Mouse (Mus musculus) forebrain, embryonic 12.5 days (tissue): ENCODE data around the gene Osbpl6. TPM values are rescaled to one million over a fixed set of nuclear protein-coding genes. Genes with fewer than 3 reads are reported as not detected.
A peak's percentile ranks its signal among the peaks of the same experiment; 100 is the strongest.

Experiments
- ATAC-seq: fragments of 200-750 bp; cut with Nextera tagmentation; 2 replicates; pipeline ENCODE4 v1.8.0; 2017; ENCODE audit warnings: moderate TSS enrichment; ENCODE audit not compliant: low FRiP score
- H3K27ac ChIP-seq: fragments of 300-500 bp; sonication (generic); 2 replicates; pipeline ENCODE4 v1.5.1; 2016; ENCODE audit warnings: mild to moderate bottlenecking
- H3K27me3 ChIP-seq: fragments of 300-500 bp; sonication (generic); 2 replicates; pipeline ENCODE4 v1.6.1; 2016; ENCODE audit warnings: mild to moderate bottlenecking
- H3K36me3 ChIP-seq: fragments of 300-500 bp; sonication (generic); replicated peaks from 2 replicates; pipeline ENCODE4 v1.6.1; 2016; ENCODE audit warnings: mild to moderate bottlenecking
- H3K4me1 ChIP-seq: fragments of 300-500 bp; sonication (generic); 2 replicates; pipeline ENCODE4 v1.6.1; 2016
- H3K4me2 ChIP-seq: fragments of 300-500 bp; sonication (generic); 2 replicates; pipeline ENCODE4 v1.6.1; 2016; ENCODE audit warnings: mild to moderate bottlenecking, moderate library complexity
- H3K4me3 ChIP-seq: fragments of 300-500 bp; sonication (generic); replicated peaks from 2 replicates; pipeline ENCODE4 v1.5.1; 2016; ENCODE audit warnings: mild to moderate bottlenecking
- H3K9ac ChIP-seq: fragments of 300-500 bp; sonication (generic); 2 replicates; pipeline ENCODE4 v1.6.1; 2016; ENCODE audit warnings: mild to moderate bottlenecking
- H3K9me3 ChIP-seq: fragments of 300-500 bp; sonication (generic); 2 replicates; pipeline ENCODE4 v1.6.1; 2016
- WGBS: fragments of 180-500 bp; shearing (Covaris S2); methylation state at CpG from one replicate; pipeline ENCODE4 v1.1.7; 2016; 5-methylcytosine and 5-hydroxymethylcytosine counted together
- polyA plus RNA-seq: library from polyadenylated mRNA; unstranded; fragments of >200 nt; fragmentation: Nextera tagmentation; extraction: Ambion mirVana; gene quantifications from 2 replicates; pipeline ENCODE4 v1.2.1, GENCODE M21; 2016

Gene Osbpl6
- polyA plus RNA-seq, 1 experiment from 2014 or later, result 17.0 TPM

- Histone ChIP-seq H3K4me3 (no peak overlapping the region), H3K9ac (no peak overlapping the region), H3K9me3 (no peaks in the 10 kb centered on the region), H3K4me1 (no peaks in the 10 kb centered on the region; the same call in 1 of the 2 replicates), H3K36me3 (peaks cover 32% of the 10 kb centered on the region), H3K27me3 (no peaks in the 10 kb centered on the region), H3K4me2 (no peak overlapping the region), H3K27ac (no peak overlapping the region)
- no peak for ATAC-seq
Measured at GRCm38 (mm10) chr2:76386531-76386930, 19.8 kb upstream of the Osbpl6 start.

GRCm38 (mm10) chr2:76400178-76400577 lies 6.1 kb upstream of the Osbpl6 start:
- Histone ChIP-seq H3K36me3 (no peaks in the 10 kb centered on the region), H3K9ac (no peak overlapping the region), H3K27me3 (peaks cover 21% of the 10 kb centered on the region), H3K4me1 (peaks cover 4% of the 10 kb centered on the region; the same call in 1 of the 2 replicates), H3K9me3 (no peaks in the 10 kb centered on the region), H3K4me3 (no peak overlapping the region), H3K27ac (no peak overlapping the region), H3K4me2 (no peak overlapping the region)
- no peak for ATAC-seq

- 3% methylated on average over 15 of the region's 15 CpGs for WGBS
- H3K9me3 ChIP-seq, result no peaks in the 10 kb centered on the region
- peak overlapping the region; percentile 83 for H3K4me2 ChIP-seq
- no peaks in the 10 kb centered on the region for H3K36me3 ChIP-seq
- H3K27me3 ChIP-seq, result peaks cover 28% of the 10 kb centered on the region
- H3K9ac ChIP-seq, result peak overlapping the region; percentile 80
- peak overlapping the region; percentile 89 for H3K4me3 ChIP-seq
- peak overlapping the region; percentile 42; the same call in 1 of the 2 replicates for H3K27ac ChIP-seq
- ATAC-seq, result no peak; the same call in 1 of the 2 replicates
- H3K4me1 ChIP-seq, result peaks cover 14% of the 10 kb centered on the region
Measured at GRCm38 (mm10) chr2:76405596-76406150, 635 bp upstream of the Osbpl6 start.

GRCm38 (mm10) chr2:76406937-76407441 lies 681 bp downstream of the Osbpl6 start:
- H3K27me3 ChIP-seq, result peaks cover 28% of the 10 kb centered on the region
- ATAC-seq, result peak; percentile 70
- H3K9me3 ChIP-seq, result no peaks in the 10 kb centered on the region
- no peaks in the 10 kb centered on the region for H3K36me3 ChIP-seq
- peak overlapping the region; percentile 70 for H3K27ac ChIP-seq
- H3K4me3 ChIP-seq, result peak overlapping the region; percentile 89
- H3K4me1 ChIP-seq, result peaks cover 14% of the 10 kb centered on the region
- peak overlapping the region; percentile 80 for H3K9ac ChIP-seq
- peak overlapping the region; percentile 83 for H3K4me2 ChIP-seq
- WGBS, result under 1% methylated on average over 49 of the region's 49 CpGs

GRCm38 (mm10) chr2:76409526-76409925 lies 3.2 kb downstream of the Osbpl6 start:
- no peak overlapping the region for H3K4me2 ChIP-seq
- H3K4me1 ChIP-seq, result peaks cover 10% of the 10 kb centered on the region
- H3K9ac ChIP-seq, result no peak overlapping the region
- no peaks in the 10 kb centered on the region for H3K9me3 ChIP-seq
- no peak overlapping the region for H3K27ac ChIP-seq
- no peak for ATAC-seq
- peaks cover 13% of the 10 kb centered on the region for H3K27me3 ChIP-seq
- no peaks in the 10 kb centered on the region for H3K36me3 ChIP-seq
- H3K4me3 ChIP-seq, result no peak overlapping the region
- 89% methylated on average over 1 of the region's 1 CpGs for WGBS

- peaks cover 10% of the 10 kb centered on the region for H3K4me1 ChIP-seq
- WGBS, result 91% methylated on average over 2 of the region's 2 CpGs
- peaks cover 9% of the 10 kb centered on the region for H3K27me3 ChIP-seq
- no peaks in the 10 kb centered on the region for H3K9me3 ChIP-seq
- no peak for ATAC-seq
- H3K9ac ChIP-seq, result no peak overlapping the region
- no peak overlapping the region for H3K4me2 ChIP-seq
- no peak overlapping the region for H3K27ac ChIP-seq
- no peak overlapping the region for H3K4me3 ChIP-seq
- no peaks in the 10 kb centered on the region for H3K36me3 ChIP-seq
Measured at GRCm38 (mm10) chr2:76409986-76410385, 3.7 kb downstream of the Osbpl6 start.

- no peak overlapping the region for H3K9ac ChIP-seq
- no peak for ATAC-seq
- no peaks in the 10 kb centered on the region for H3K36me3 ChIP-seq
- no peak overlapping the region for H3K4me2 ChIP-seq
- no peak overlapping the region for H3K27ac ChIP-seq
- no peaks in the 10 kb centered on the region for H3K4me1 ChIP-seq
- no peak overlapping the region for H3K4me3 ChIP-seq
- no peaks in the 10 kb centered on the region for H3K9me3 ChIP-seq
- 76% methylated on average over 2 of the region's 2 CpGs for WGBS
- no peaks in the 10 kb centered on the region for H3K27me3 ChIP-seq
Measured at GRCm38 (mm10) chr2:76412924-76413323, 6.6 kb downstream of the Osbpl6 start.

- Histone ChIP-seq H3K27me3 (peaks cover 6% of the 10 kb centered on the region), H3K36me3 (no peaks in the 10 kb centered on the region), H3K4me3 (no peak overlapping the region), H3K4me1 (no peaks in the 10 kb centered on the region), H3K27ac (no peak overlapping the region), H3K4me2 (no peak overlapping the region), H3K9me3 (no peaks in the 10 kb centered on the region), H3K9ac (no peak overlapping the region)
- no peak for ATAC-seq
- 93% methylated on average over 14 of the region's 14 CpGs for WGBS
Measured at GRCm38 (mm10) chr2:76417446-76418141, 11.3 kb downstream of the Osbpl6 start.

GRCm38 (mm10) chr2:76418142-76418518 lies 11.8 kb downstream of the Osbpl6 start:
- Histone ChIP-seq H3K36me3 (no peaks in the 10 kb centered on the region), H3K4me2 (no peak overlapping the region), H3K27ac (no peak overlapping the region), H3K4me3 (no peak overlapping the region), H3K27me3 (peaks cover 8% of the 10 kb centered on the region), H3K9ac (no peak overlapping the region), H3K9me3 (no peaks in the 10 kb centered on the region), H3K4me1 (no peaks in the 10 kb centered on the region)
- 94% methylated on average over 3 of the region's 3 CpGs for WGBS
- no peak for ATAC-seq

GRCm38 (mm10) chr2:76421411-76421924 lies 15.2 kb downstream of the Osbpl6 start:
- no peak for ATAC-seq
- no peak overlapping the region for H3K4me2 ChIP-seq
- H3K4me3 ChIP-seq, result no peak overlapping the region
- no peaks in the 10 kb centered on the region for H3K36me3 ChIP-seq
- H3K9ac ChIP-seq, result no peak overlapping the region
- peaks cover 8% of the 10 kb centered on the region for H3K27me3 ChIP-seq
- no peaks in the 10 kb centered on the region for H3K9me3 ChIP-seq
- H3K27ac ChIP-seq, result no peak overlapping the region
- 79% methylated on average over 6 of the region's 6 CpGs for WGBS
- peaks cover 4% of the 10 kb centered on the region; the same call in 1 of the 2 replicates for H3K4me1 ChIP-seq

- Histone ChIP-seq H3K27ac (no peak overlapping the region), H3K4me2 (no peak overlapping the region), H3K9me3 (no peaks in the 10 kb centered on the region), H3K4me1 (peaks cover 4% of the 10 kb centered on the region; the same call in 1 of the 2 replicates), H3K9ac (no peak overlapping the region), H3K27me3 (peaks cover 5% of the 10 kb centered on the region), H3K4me3 (no peak overlapping the region), H3K36me3 (no peaks in the 10 kb centered on the region)
- 68% methylated on average over 3 of the region's 3 CpGs for WGBS
- no peak for ATAC-seq
Measured at GRCm38 (mm10) chr2:76426816-76427215, 20.5 kb downstream of the Osbpl6 start.

GRCm38 (mm10) chr2:76429318-76429717 lies 23.0 kb downstream of the Osbpl6 start:
- no peak for ATAC-seq

More at GRCm38 (mm10) chr2:76429318-76429717, 23.0 kb downstream of the Osbpl6 start:
- 49% methylated on average over 3 of the region's 3 CpGs for WGBS
- no peak overlapping the region for H3K9ac ChIP-seq
- no peaks in the 10 kb centered on the region for H3K36me3 ChIP-seq
- no peaks in the 10 kb centered on the region for H3K27me3 ChIP-seq
- no peak overlapping the region for H3K4me2 ChIP-seq
- H3K27ac ChIP-seq, result no peak overlapping the region
- no peaks in the 10 kb centered on the region for H3K9me3 ChIP-seq
- H3K4me1 ChIP-seq, result no peaks in the 10 kb centered on the region
- no peak overlapping the region for H3K4me3 ChIP-seq
